Mouse (Mus musculus): ENCODE data around the gene Eif4g1. TPM values are rescaled to one million over a fixed set of nuclear protein-coding genes. Genes with fewer than 3 reads are reported as not detected.

Eif4g1 gene
- polyA plus RNA-seq, 1 experiment from 2014 or later = 171 TPM

GRCm38 (mm10) chr16:20653315-20653714, 14.8 kb upstream of the Eif4g1 start:
- Histone ChIP-seq H3K9ac (ENCODE audit: low read length) (no peak overlapping the region), H3K9me3 (ENCODE audit: control insufficient read depth, low read length) (no peaks in the 10 kb centered on the region), H3K4me1 (replicated peaks; ENCODE audit: control insufficient read depth, insufficient read depth, low read length) (peaks cover 9% of the 10 kb centered on the region), H3K27ac (ENCODE audit: low read depth) (no peak overlapping the region), H3K4me3 (ENCODE audit: low read depth, low read length) (no peak overlapping the region), H3K36me3 (ENCODE audit: control insufficient read depth, insufficient read depth, low read length) (peaks cover 49% of the 10 kb centered on the region), H3K4me2 (ENCODE audit: low read length) (no peak overlapping the region), H3K27me3 (replicated peaks; ENCODE audit: control insufficient read depth, insufficient read depth, low read length) (no peaks in the 10 kb centered on the region)
- ATAC-seq (replicated peaks; ENCODE audit: low FRiP score, low TSS enrichment, low read depth) = no peak
- no peak for DNase-seq (ENCODE audit: low spot score)
- 57% methylated on average over 2 of the region's 2 CpGs for WGBS

DNA sequence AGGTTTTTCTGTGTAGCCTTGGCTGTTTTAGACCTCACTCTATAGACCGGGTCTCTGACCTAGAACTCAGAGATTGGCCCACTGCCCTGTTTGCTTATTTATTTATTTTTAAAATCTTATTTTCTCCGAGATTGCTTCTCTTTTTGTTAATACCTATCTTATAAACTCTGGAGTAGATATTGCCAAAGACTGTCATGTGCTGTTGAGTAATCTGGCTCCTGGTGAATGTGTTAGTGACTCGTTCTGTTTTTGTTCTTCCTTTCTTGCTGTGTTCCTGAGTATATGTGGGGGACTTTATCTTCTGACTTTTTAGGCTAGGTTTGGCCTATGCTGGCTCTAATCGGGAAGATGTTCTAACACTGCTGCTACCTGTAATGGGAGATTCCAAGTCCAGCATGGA, 10.5 kb upstream of the Eif4g1 start:
- no peak overlapping the region for H3K27ac ChIP-seq (ENCODE audit: low read depth)
- DNase-seq (ENCODE audit: low spot score) = no peak
- H3K4me1 ChIP-seq (replicated peaks; ENCODE audit: control insufficient read depth, insufficient read depth, low read length) = peaks cover 4% of the 10 kb centered on the region
- ATAC-seq (replicated peaks; ENCODE audit: low FRiP score, low TSS enrichment, low read depth) = no peak
- no peak overlapping the region for H3K9ac ChIP-seq (ENCODE audit: low read length)
- WGBS = 91% methylated on average over 4 of the region's 4 CpGs
- no peaks in the 10 kb centered on the region for H3K9me3 ChIP-seq (ENCODE audit: control insufficient read depth, low read length)
- peaks cover 92% of the 10 kb centered on the region for H3K36me3 ChIP-seq (ENCODE audit: control insufficient read depth, insufficient read depth, low read length)
- no peaks in the 10 kb centered on the region for H3K27me3 ChIP-seq (replicated peaks; ENCODE audit: control insufficient read depth, insufficient read depth, low read length)
- no peak overlapping the region for H3K4me2 ChIP-seq (ENCODE audit: low read length)
- H3K4me3 ChIP-seq (ENCODE audit: low read depth, low read length) = no peak overlapping the region

DNA sequence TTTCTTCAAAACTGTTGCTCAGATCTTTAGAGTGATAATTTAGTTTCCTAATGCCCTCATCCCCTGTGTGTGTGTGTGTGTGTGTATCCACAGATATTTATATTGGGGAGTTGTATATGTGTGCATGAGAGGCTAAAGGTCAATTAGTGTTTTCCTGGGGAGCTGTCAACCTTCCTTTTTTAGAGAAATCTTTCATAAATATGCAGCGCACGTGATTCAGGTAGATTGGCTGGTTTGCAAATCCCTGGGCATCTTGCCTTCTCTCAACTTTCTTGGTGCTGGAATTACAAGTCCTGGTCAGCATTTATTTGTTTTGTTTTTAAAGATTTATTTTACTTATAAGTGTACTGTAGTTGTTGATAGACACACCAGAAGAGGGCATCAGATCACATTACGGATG, 2.2 kb downstream of the Eif4g1 start:
- H3K27me3 ChIP-seq (replicated peaks; ENCODE audit: control insufficient read depth, insufficient read depth, low read length) = no peaks in the 10 kb centered on the region
- no peak overlapping the region for H3K4me2 ChIP-seq (ENCODE audit: low read length)
- ATAC-seq (replicated peaks; ENCODE audit: low FRiP score, low TSS enrichment, low read depth) (no peak), DNase-seq (ENCODE audit: low spot score) (no peak)
- H3K4me3 ChIP-seq (ENCODE audit: low read depth, low read length) = no peak overlapping the region
- H3K36me3 ChIP-seq (ENCODE audit: control insufficient read depth, insufficient read depth, low read length) = peaks cover 10% of the 10 kb centered on the region
- H3K9ac ChIP-seq (ENCODE audit: low read length) = no peak overlapping the region
- H3K27ac ChIP-seq (ENCODE audit: low read depth) = no peak overlapping the region
- whole genome bisulfite sequencing = 92% methylated on average over 3 of the region's 3 CpGs
- H3K9me3 ChIP-seq (ENCODE audit: control insufficient read depth, low read length) = no peaks in the 10 kb centered on the region
- peaks cover 12% of the 10 kb centered on the region for H3K4me1 ChIP-seq (replicated peaks; ENCODE audit: control insufficient read depth, insufficient read depth, low read length)

DNA sequence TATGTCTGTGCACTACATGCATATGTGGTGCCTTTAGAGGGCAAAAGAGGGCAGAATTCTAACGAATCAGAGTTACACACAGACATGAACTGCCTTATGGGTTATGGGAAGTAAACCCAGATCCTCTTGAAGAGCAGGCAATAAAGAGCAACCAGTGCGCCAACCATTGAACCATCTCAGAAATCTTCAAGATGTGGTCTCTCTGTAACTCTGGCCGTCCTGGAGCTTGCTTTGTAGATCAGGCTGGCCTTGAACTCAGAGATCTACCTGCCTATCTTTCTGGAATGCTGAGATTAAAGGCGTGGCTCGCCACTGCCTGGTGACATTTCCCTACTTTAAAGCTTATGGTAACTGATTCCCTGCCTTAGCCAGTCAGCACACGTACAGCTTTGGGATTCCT, 3.8 kb downstream of the Eif4g1 start:
- no peaks in the 10 kb centered on the region for H3K9me3 ChIP-seq (ENCODE audit: control insufficient read depth, low read length)
- no peaks in the 10 kb centered on the region for H3K27me3 ChIP-seq (replicated peaks; ENCODE audit: control insufficient read depth, insufficient read depth, low read length)
- WGBS = 23% methylated on average over 6 of the region's 6 CpGs
- H3K9ac ChIP-seq (ENCODE audit: low read length) = 0 out of 2 replicates have a peak overlapping the region, but pooled peaks have one; percentile 20
- H3K4me1 ChIP-seq (replicated peaks; ENCODE audit: control insufficient read depth, insufficient read depth, low read length) = peaks cover 12% of the 10 kb centered on the region
- H3K4me2 ChIP-seq (ENCODE audit: low read length) = peak overlapping the region; percentile 67
- no peak for ATAC-seq (replicated peaks; ENCODE audit: low FRiP score, low TSS enrichment, low read depth)
- H3K27ac ChIP-seq (ENCODE audit: low read depth) = no peak overlapping the region; the same call in 1 of the 2 replicates
- no peak for DNase-seq (ENCODE audit: low spot score)
- peaks cover 22% of the 10 kb centered on the region for H3K36me3 ChIP-seq (ENCODE audit: control insufficient read depth, insufficient read depth, low read length)
- H3K4me3 ChIP-seq (ENCODE audit: low read depth, low read length) = peak overlapping the region; percentile 79

- peak overlapping the region; percentile 67 for H3K4me2 ChIP-seq (ENCODE audit: low read length)
- ATAC-seq (replicated peaks; ENCODE audit: low FRiP score, low TSS enrichment, low read depth) (peak; percentile 93), DNase-seq (ENCODE audit: low spot score) (peak; percentile 95)
- H3K9me3 ChIP-seq (ENCODE audit: control insufficient read depth, low read length) = no peaks in the 10 kb centered on the region
- peak overlapping the region; percentile 91 for H3K9ac ChIP-seq (ENCODE audit: low read length)
- H3K27ac ChIP-seq (ENCODE audit: low read depth) = peak overlapping the region; percentile 92
- peaks cover 12% of the 10 kb centered on the region for H3K4me1 ChIP-seq (replicated peaks; ENCODE audit: control insufficient read depth, insufficient read depth, low read length)
- H3K27me3 ChIP-seq (replicated peaks; ENCODE audit: control insufficient read depth, insufficient read depth, low read length) = no peaks in the 10 kb centered on the region
- peak overlapping the region; percentile 79 for H3K4me3 ChIP-seq (ENCODE audit: low read depth, low read length)
- under 1% methylated on average over 25 of the region's 38 CpGs for WGBS
- H3K36me3 ChIP-seq (ENCODE audit: control insufficient read depth, insufficient read depth, low read length) = peaks cover 28% of the 10 kb centered on the region
These were observed 4.4 kb downstream of the Eif4g1 start for GRCm38 (mm10) chr16:20672500-20672902.

- peak overlapping the region; percentile 91 for H3K9ac ChIP-seq (ENCODE audit: low read length)
- H3K9me3 ChIP-seq (ENCODE audit: control insufficient read depth, low read length) = no peaks in the 10 kb centered on the region
- H3K4me2 ChIP-seq (ENCODE audit: low read length) = peak overlapping the region; percentile 67
- peaks cover 34% of the 10 kb centered on the region for H3K36me3 ChIP-seq (ENCODE audit: control insufficient read depth, insufficient read depth, low read length)
- DNase-seq (ENCODE audit: low spot score) (peak; percentile 73), ATAC-seq (replicated peaks; ENCODE audit: low FRiP score, low TSS enrichment, low read depth) (peak; percentile 9)
- peaks cover 12% of the 10 kb centered on the region for H3K4me1 ChIP-seq (replicated peaks; ENCODE audit: control insufficient read depth, insufficient read depth, low read length)
- peak overlapping the region; percentile 79 for H3K4me3 ChIP-seq (ENCODE audit: low read depth, low read length)
- no peaks in the 10 kb centered on the region for H3K27me3 ChIP-seq (replicated peaks; ENCODE audit: control insufficient read depth, insufficient read depth, low read length)
- peak overlapping the region; percentile 92 for H3K27ac ChIP-seq (ENCODE audit: low read depth)
- under 1% methylated on average over 51 of the region's 78 CpGs for WGBS
These were observed 5.0 kb downstream of the Eif4g1 start for GRCm38 (mm10) chr16:20672965-20673705.

DNA sequence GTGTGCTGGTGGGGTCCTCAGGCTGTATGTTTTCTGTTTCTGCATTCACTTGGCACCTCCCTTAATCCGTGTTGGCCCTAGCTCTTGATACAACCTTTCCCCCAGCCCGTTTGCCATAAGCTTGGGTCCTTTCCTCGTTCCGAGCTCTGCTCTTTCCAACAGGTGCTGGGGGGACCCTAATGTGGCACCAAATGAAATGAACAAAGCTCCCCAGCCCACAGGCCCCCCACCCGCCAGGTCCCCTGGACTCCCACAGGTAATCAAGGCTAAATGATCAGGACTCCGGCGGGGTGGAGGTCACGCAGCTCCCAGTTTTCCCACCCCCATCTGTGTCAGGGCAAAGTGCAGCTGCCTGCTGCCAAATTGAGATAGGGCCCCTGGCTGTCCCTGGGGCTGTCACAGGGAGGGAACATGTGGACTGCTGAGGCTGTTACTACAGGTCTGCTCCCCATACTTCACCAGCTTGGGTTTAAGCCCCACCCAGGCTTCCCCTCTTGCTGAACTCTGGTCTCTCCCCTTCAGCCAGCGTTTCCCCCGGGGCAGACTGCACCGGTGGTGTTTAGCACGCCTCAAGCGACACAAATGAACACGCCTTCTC, 5.7 kb downstream of the Eif4g1 start:
- peak overlapping the region; percentile 91 for H3K9ac ChIP-seq (ENCODE audit: low read length)
- ATAC-seq (replicated peaks; ENCODE audit: low FRiP score, low TSS enrichment, low read depth) = 0 out of 2 replicates have a peak, but pooled peaks have one; percentile 16
- peak overlapping the region; percentile 79 for H3K4me3 ChIP-seq (ENCODE audit: low read depth, low read length)
- peaks cover 12% of the 10 kb centered on the region for H3K4me1 ChIP-seq (replicated peaks; ENCODE audit: control insufficient read depth, insufficient read depth, low read length)
- H3K27me3 ChIP-seq (replicated peaks; ENCODE audit: control insufficient read depth, insufficient read depth, low read length) = no peaks in the 10 kb centered on the region
- no peaks in the 10 kb centered on the region for H3K9me3 ChIP-seq (ENCODE audit: control insufficient read depth, low read length)
- 4% methylated on average over 14 of the region's 14 CpGs for WGBS
- peak; percentile 72 for DNase-seq (ENCODE audit: low spot score)
- H3K36me3 ChIP-seq (ENCODE audit: control insufficient read depth, insufficient read depth, low read length) = peaks cover 41% of the 10 kb centered on the region
- H3K4me2 ChIP-seq (ENCODE audit: low read length) = peak overlapping the region; percentile 67
- H3K27ac ChIP-seq (ENCODE audit: low read depth) = peak overlapping the region; percentile 92

DNA sequence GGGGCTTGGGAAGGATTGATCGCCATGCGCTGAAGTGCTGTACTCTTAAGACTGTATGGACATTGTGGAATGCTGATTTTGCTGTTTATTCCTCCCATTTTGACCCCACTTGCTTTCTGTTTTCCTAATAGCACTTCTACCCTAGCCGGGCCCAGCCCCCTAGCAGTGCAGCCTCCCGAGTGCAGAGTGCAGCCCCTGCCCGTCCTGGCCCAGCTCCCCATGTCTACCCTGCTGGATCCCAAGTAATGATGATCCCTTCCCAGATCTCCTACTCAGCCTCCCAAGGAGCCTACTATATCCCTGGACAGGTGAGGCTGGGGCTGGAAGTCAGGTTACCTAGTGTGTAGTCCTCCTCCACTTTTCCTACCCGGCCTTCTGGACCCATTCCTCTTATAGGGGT, 7.1 kb downstream of the Eif4g1 start:
- Histone ChIP-seq H3K4me2 (ENCODE audit: low read length) (no peak overlapping the region), H3K4me3 (ENCODE audit: low read depth, low read length) (no peak overlapping the region)

More for the DNA sequence above, 7.1 kb downstream of the Eif4g1 start:
- no peak for DNase-seq (ENCODE audit: low spot score)
- Histone ChIP-seq H3K36me3 (ENCODE audit: control insufficient read depth, insufficient read depth, low read length) (peaks cover 55% of the 10 kb centered on the region), H3K27ac (ENCODE audit: low read depth) (no peak overlapping the region), H3K9ac (ENCODE audit: low read length) (no peak overlapping the region), H3K4me1 (replicated peaks; ENCODE audit: control insufficient read depth, insufficient read depth, low read length) (peaks cover 12% of the 10 kb centered on the region), H3K9me3 (ENCODE audit: control insufficient read depth, low read length) (no peaks in the 10 kb centered on the region), H3K27me3 (replicated peaks; ENCODE audit: control insufficient read depth, insufficient read depth, low read length) (no peaks in the 10 kb centered on the region)
- WGBS = 94% methylated on average over 6 of the region's 6 CpGs
- no peak for ATAC-seq (replicated peaks; ENCODE audit: low FRiP score, low TSS enrichment, low read depth)
